In the genomic region with DNA sequence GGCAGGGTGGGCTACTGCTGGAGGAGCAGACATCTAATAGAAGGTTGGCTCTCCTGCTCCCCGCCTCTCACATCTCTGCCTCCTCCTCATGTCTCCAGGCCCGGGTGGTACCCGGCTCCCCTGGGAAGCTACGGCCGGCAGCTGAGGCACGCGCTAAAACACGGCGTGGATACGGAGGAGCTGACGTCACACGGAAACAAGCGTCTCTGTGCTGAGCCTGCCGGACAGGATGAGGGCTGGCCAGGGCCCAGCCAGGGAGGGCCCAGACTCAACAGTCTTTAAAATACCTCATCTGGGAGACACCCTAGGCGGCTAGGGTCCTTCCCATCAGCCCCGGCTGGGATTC, we compare ENCODE assay signal across 8 mouse cellular contexts. TPM values are rescaled to one million over a fixed set of nuclear protein-coding genes. Genes with fewer than 3 reads are reported as not detected.
DNase-seq lines count a peak whose midpoint lies in the region; ATAC-seq and TF ChIP-seq lines count a peak whose summit lies in the region.

No protein-coding gene starts in this region.

- no peaks in the 10 kb centered on the region for H3K36me3 ChIP-seq in embryonic facial prominence, embryonic 14.5 days (ENCODE audit: control insufficient read depth, insufficient read depth, low read length)
- H3K36me3 ChIP-seq in heart, embryonic 10.5 days: no peaks in the 10 kb centered on the region
- H3K36me3 ChIP-seq in kidney, postnatal 0 days (ENCODE audit: insufficient read depth, low read length): no peaks in the 10 kb centered on the region
- no peaks in the 10 kb centered on the region for H3K36me3 ChIP-seq in limb, embryonic 14.5 days (ENCODE audit: control insufficient read depth, insufficient read depth, low read length)
- H3K36me3 ChIP-seq in midbrain, embryonic 16.5 days (ENCODE audit: control insufficient read depth, insufficient read depth, low read length): no peaks in the 10 kb centered on the region

- TF ChIP-seq POLR2A in limb, embryonic 14.5 days (IDR thresholded peaks at IDR 0.05; ENCODE audit: borderline replicate concordance, extremely low read depth, insufficient read depth, insufficient read length): no peak

- no peak for TF ChIP-seq CTCF in kidney, postnatal 0 days (IDR thresholded peaks at IDR 0.05; ENCODE audit: low read depth)

- WGBS in embryonic facial prominence, embryonic 14.5 days: 2% methylated on average over 16 of the region's 16 CpGs
- 2% methylated on average over 16 of the region's 16 CpGs for WGBS in heart, embryonic 10.5 days
- 5% methylated on average over 16 of the region's 16 CpGs for WGBS in kidney, postnatal 0 days
- WGBS in limb, embryonic 14.5 days: 2% methylated on average over 16 of the region's 16 CpGs
- 2% methylated on average over 16 of the region's 16 CpGs for WGBS in midbrain, embryonic 16.5 days

- ATAC-seq in embryonic facial prominence, embryonic 14.5 days (ENCODE audit: low read depth): peak; percentile 90
- no peak; the same call in 1 of the 2 replicates for ATAC-seq in kidney, postnatal 0 days (replicated peaks; ENCODE audit: low FRiP score, low read depth)
- peak; percentile 70 for ATAC-seq in limb, embryonic 14.5 days (ENCODE audit: low FRiP score, low read depth)
- peak; percentile 92 for ATAC-seq in midbrain, embryonic 16.5 days

- peak overlapping the region; percentile 61 for H3K4me2 ChIP-seq in embryonic facial prominence, embryonic 14.5 days (ENCODE audit: low read depth, low read length)
- H3K4me2 ChIP-seq in kidney, postnatal 0 days (ENCODE audit: low read length): peak overlapping the region; percentile 48
- H3K4me2 ChIP-seq in limb, embryonic 14.5 days (replicated peaks; ENCODE audit: low read depth, low read length, severe bottlenecking): peak overlapping the region; percentile 79
- peak overlapping the region; percentile 95 for H3K4me2 ChIP-seq in midbrain, embryonic 16.5 days (ENCODE audit: low read length)

- H3K4me3 ChIP-seq in embryonic facial prominence, embryonic 14.5 days (ENCODE audit: low read depth, low read length): peak overlapping the region; percentile 40
- peak overlapping the region; percentile 65 for H3K4me3 ChIP-seq in heart, embryonic 10.5 days
- H3K4me3 ChIP-seq in kidney, postnatal 0 days (replicated peaks; ENCODE audit: low read depth, low read length): peak overlapping the region; percentile 19
- H3K4me3 ChIP-seq in limb, embryonic 14.5 days (replicated peaks; ENCODE audit: low read length): peak overlapping the region; percentile 48
- H3K4me3 ChIP-seq in midbrain, embryonic 16.5 days (ENCODE audit: low read depth, low read length): peak overlapping the region; percentile 62

- DNase-seq in B cell, adult 2 months: peak; percentile 17 to 18
- DNase-seq in adrenal gland, adult 8-10 months: peak; percentile 24
- DNase-seq in embryonic facial prominence, embryonic 14.5 days (ENCODE audit: low spot score): peak; percentile 83
- peak; percentile 79 for DNase-seq in heart, embryonic 10.5 days (ENCODE audit: low spot score)
- DNase-seq in kidney, postnatal 0 days (ENCODE audit: low spot score): peak; percentile 50
- peak; percentile 55 for DNase-seq in limb, embryonic 14.5 days (ENCODE audit: low spot score)
- DNase-seq in thymus, postnatal 25 days: no peak

- 0 out of 2 replicates have a peak, but pooled peaks cover 7% of the 10 kb centered on the region for H3K4me1 ChIP-seq in embryonic facial prominence, embryonic 14.5 days (ENCODE audit: control insufficient read depth, insufficient read depth, low read length)
- peaks cover 14% of the 10 kb centered on the region for H3K4me1 ChIP-seq in heart, embryonic 10.5 days
- no peaks in the 10 kb centered on the region; the same call in 1 of the 2 replicates for H3K4me1 ChIP-seq in kidney, postnatal 0 days (replicated peaks; ENCODE audit: insufficient read depth, low read length)
- H3K4me1 ChIP-seq in limb, embryonic 14.5 days (ENCODE audit: control insufficient read depth, insufficient read depth, low read length): peaks cover 10% of the 10 kb centered on the region; the same call in 1 of the 2 replicates
- H3K4me1 ChIP-seq in midbrain, embryonic 16.5 days (ENCODE audit: control insufficient read depth, insufficient read depth, low read length): peaks cover 23% of the 10 kb centered on the region

- no peaks in the 10 kb centered on the region for H3K9me3 ChIP-seq in embryonic facial prominence, embryonic 14.5 days (ENCODE audit: control insufficient read depth, low read length)
- no peaks in the 10 kb centered on the region for H3K9me3 ChIP-seq in heart, embryonic 10.5 days
- no peaks in the 10 kb centered on the region for H3K9me3 ChIP-seq in kidney, postnatal 0 days (replicated peaks; ENCODE audit: low read length)
- H3K9me3 ChIP-seq in limb, embryonic 14.5 days (ENCODE audit: control insufficient read depth, low read length): no peaks in the 10 kb centered on the region
- H3K9me3 ChIP-seq in midbrain, embryonic 16.5 days (replicated peaks; ENCODE audit: control insufficient read depth, low read length, poor library complexity, severe bottlenecking): no peaks in the 10 kb centered on the region

- H3K27ac ChIP-seq in embryonic facial prominence, embryonic 14.5 days (replicated peaks; ENCODE audit: low read depth, low read length): no peak overlapping the region; the same call in 1 of the 2 replicates
- peak overlapping the region; percentile 23 for H3K27ac ChIP-seq in heart, embryonic 10.5 days
- H3K27ac ChIP-seq in kidney, postnatal 0 days: no peak overlapping the region
- no peak overlapping the region for H3K27ac ChIP-seq in limb, embryonic 14.5 days (replicated peaks; ENCODE audit: low read depth, low read length)
- H3K27ac ChIP-seq in midbrain, embryonic 16.5 days (ENCODE audit: low read length): peak overlapping the region; percentile 93

- peak overlapping the region; percentile 57 for H3K9ac ChIP-seq in embryonic facial prominence, embryonic 14.5 days (ENCODE audit: low read depth, low read length)
- H3K9ac ChIP-seq in kidney, postnatal 0 days (ENCODE audit: low read depth, low read length): 0 out of 2 replicates have a peak overlapping the region, but pooled peaks have one; percentile 18
- peak overlapping the region; percentile 59 for H3K9ac ChIP-seq in limb, embryonic 14.5 days (ENCODE audit: low read depth, low read length, severe bottlenecking)
- peak overlapping the region; percentile 84 for H3K9ac ChIP-seq in midbrain, embryonic 16.5 days (ENCODE audit: low read depth, low read length)

- peaks cover 13% of the 10 kb centered on the region for H3K27me3 ChIP-seq in embryonic facial prominence, embryonic 14.5 days (replicated peaks; ENCODE audit: control insufficient read depth, insufficient read depth, low read length)
- peaks cover 36% of the 10 kb centered on the region for H3K27me3 ChIP-seq in heart, embryonic 10.5 days (ENCODE audit: insufficient read depth, poor library complexity, severe bottlenecking)
- H3K27me3 ChIP-seq in kidney, postnatal 0 days (ENCODE audit: insufficient read depth, low read length): 0 out of 2 replicates have a peak, but pooled peaks cover 15% of the 10 kb centered on the region
- peaks cover 13% of the 10 kb centered on the region for H3K27me3 ChIP-seq in limb, embryonic 14.5 days (ENCODE audit: control insufficient read depth, insufficient read depth, low read length)
- no peaks in the 10 kb centered on the region for H3K27me3 ChIP-seq in midbrain, embryonic 16.5 days (ENCODE audit: control insufficient read depth, insufficient read depth, low read depth, low read length)

RNA-seq across cellular contexts. Expression of a gene that starts 15.6 kb away (rescaled TPM):
- 10 to 100 TPM in 2 of 4 experiments, 1 to 10 TPM in 2; 9.1 to 13.9 (median 11.7) TPM for total RNA-seq in adrenal gland, adult 8-10 months (2022)
- polyA plus RNA-seq in embryonic facial prominence, embryonic 14.5 days (2014; fragmentation: Nextera tagmentation; extraction: Ambion mirVana): 9.8 and 10.2 TPM in 2 replicates
- 8.9 and 12.4 TPM in 2 replicates for polyA plus RNA-seq in heart, embryonic 10.5 days (2016; fragmentation: Nextera tagmentation; extraction: Ambion mirVana)
- 20.2 and 22.4 TPM in 2 replicates for polyA plus RNA-seq in kidney, postnatal 0 days (2015; fragmentation: Nextera tagmentation; extraction: Ambion mirVana)
- polyA plus RNA-seq in limb, embryonic 14.5 days (2012; rRNA removed): 7.1 and 7.5 TPM in 2 replicates
- 7.4 and 9.3 TPM in 2 replicates for polyA plus RNA-seq in limb, embryonic 14.5 days (2014; fragmentation: Nextera tagmentation; extraction: Ambion mirVana)
- 95.8 and 97.1 TPM in 2 replicates for polyA plus RNA-seq in midbrain, embryonic 16.5 days (2015; fragmentation: Nextera tagmentation; extraction: Ambion mirVana)

RNA-seq across cellular contexts. Expression of a gene that starts 52.3 kb away (rescaled TPM):
- under 1 TPM in 3 of 4 experiments, not detected in 1; 0.17 to 0.40 (median 0.24) TPM for total RNA-seq in adrenal gland, adult 8-10 months (2022)
- not detected in 2 replicates for polyA plus RNA-seq in embryonic facial prominence, embryonic 14.5 days (2014; fragmentation: Nextera tagmentation; extraction: Ambion mirVana)
- polyA plus RNA-seq in heart, embryonic 10.5 days (2016; fragmentation: Nextera tagmentation; extraction: Ambion mirVana): not detected in 2 replicates
- polyA plus RNA-seq in kidney, postnatal 0 days (2015; fragmentation: Nextera tagmentation; extraction: Ambion mirVana): 0.17 and 0.29 TPM in 2 replicates
- polyA plus RNA-seq in limb, embryonic 14.5 days (2012; rRNA removed): 0.34 and 0.45 TPM in 2 replicates
- polyA plus RNA-seq in limb, embryonic 14.5 days (2014; fragmentation: Nextera tagmentation; extraction: Ambion mirVana): 0.21 and 0.41 TPM in 2 replicates
- 0.22 and 0.26 TPM in 2 replicates for polyA plus RNA-seq in midbrain, embryonic 16.5 days (2015; fragmentation: Nextera tagmentation; extraction: Ambion mirVana)

Comparison
In these comparisons a context has a peak if more than half of its experiments do, and no peak if none do; other contexts are left out.
1. H3K27ac ChIP-seq: peak in heart, embryonic 10.5 days (single experiment) and midbrain, embryonic 16.5 days (single experiment); none in embryonic facial prominence, embryonic 14.5 days (single experiment), kidney, postnatal 0 days (single experiment) and limb, embryonic 14.5 days (single experiment).
2. H3K9ac ChIP-seq: peak in every context shown above with its lines; median percentile 84 in midbrain, embryonic 16.5 days; 59 in limb, embryonic 14.5 days; 57 in embryonic facial prominence, embryonic 14.5 days; 18 in kidney, postnatal 0 days.
3. Peak in every context shown above with its lines, with median percentiles within 50 percentile points of each other: H3K4me2 ChIP-seq and H3K4me3 ChIP-seq.